Mouse (Mus musculus) Muller cell, postnatal 12 days (primary cell): ENCODE results near the gene Rpl39.
"Not testable (repeated sequence)": the region's sequence is repeated elsewhere in the genome, so short reads cannot be mapped to it uniquely, and the experiment has no call there.

ENCODE experiments used
- DNase-seq: peaks from one replicate; pipeline ENCODE4 v3.0.0-alpha.2; 2015; ENCODE audit errors: inconsistent ontology term

Gene Rpl39

DNA sequence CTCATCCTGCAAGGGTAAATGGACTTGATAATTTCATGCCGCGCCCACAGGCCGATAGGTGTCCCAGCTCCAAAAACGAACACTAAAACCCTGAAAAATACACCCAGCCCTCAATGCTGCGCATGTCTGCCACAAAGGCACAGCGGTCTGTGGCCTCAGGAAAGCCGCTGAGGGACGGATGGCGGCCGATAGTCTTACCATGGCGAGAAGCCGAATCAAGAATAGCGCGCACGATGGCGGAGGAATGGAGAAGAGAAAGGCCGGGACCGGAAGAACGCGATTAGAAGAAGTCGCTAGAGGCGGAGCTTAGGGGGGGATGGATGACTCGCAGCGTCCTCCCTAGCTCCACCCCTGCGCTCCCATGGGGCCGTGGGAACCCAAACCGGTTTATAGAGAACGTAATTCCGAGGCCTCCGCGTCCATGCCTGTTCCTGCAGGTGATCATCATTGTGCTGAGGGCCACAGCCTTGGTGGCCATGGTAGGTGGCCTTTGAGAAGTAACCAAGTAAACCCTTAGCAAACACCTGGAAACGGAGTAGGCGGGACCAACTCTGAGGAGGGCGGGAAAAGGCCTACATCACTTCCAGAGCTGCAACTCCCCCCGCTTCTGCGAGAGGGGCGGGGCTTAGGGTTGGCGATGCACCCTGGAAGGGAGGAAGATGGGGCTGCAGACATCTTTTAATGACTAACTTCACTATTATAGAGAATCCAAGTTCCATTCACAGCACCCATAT lies at the start of gene Rpl39:
Rpl39 (minus strand) TSS at position 476 of the 734 bp plus-strand sequence.
- DNase-seq = peak; percentile 95

DNA sequence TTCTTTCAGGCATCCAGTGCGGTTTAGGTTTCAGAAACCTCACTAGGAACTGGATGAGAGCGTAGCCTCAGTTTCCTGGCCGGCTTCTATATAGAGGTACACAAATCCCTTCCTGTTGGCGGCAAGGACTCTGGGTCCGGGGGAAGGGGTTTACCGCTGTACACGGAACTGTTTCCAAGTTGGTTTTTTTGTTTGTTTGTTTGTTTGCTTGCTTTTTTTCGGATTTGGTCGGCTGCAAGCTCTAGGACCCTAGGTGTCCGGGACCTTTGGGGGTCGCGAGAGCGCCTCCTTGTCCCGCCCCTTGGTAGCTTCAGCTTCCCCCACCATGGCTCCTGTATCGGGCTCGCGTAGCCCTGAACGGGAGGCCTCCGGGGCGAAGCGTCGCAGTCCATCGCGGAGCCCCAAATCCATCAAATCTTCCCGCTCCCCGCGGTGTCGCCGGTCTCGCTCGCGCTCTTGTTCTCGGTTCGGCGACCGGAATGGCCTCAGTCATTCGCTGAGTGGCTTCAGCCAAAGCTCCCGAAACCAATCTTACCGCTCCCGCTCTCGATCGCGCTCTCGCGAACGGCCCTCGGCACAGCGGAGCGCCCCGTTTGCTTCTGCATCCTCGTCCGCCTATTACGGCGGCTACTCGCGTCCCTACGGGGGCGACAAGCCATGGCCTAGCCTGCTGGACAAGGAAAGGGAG lies 41.6 kb upstream of the Rpl39 start, which contains the start of gene Nkap:
Nkap (plus strand) TSS at position 125 of the 688 bp plus-strand sequence.
- peak; percentile 82 for DNase-seq

DNA sequence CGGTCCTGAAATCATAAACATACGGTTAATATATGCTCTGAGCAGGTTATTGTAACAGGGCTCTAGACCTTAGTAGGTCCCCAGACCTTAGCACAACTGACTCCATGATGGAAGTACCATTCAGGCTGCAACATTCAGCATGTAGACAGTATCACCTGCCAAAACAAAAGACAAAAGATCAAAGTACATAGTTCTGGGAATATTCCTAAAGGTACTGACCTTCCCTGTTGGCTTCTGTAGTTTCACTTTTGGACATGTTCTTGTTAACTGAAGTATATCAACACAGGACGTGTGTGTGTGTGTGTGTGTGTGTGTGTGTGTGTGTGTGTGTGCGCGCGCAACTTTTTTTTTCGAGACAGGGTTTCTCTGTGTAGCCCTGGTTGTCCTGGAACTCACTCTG lies 40.3 kb upstream of the Rpl39 start:
- DNase-seq = no peak

DNA sequence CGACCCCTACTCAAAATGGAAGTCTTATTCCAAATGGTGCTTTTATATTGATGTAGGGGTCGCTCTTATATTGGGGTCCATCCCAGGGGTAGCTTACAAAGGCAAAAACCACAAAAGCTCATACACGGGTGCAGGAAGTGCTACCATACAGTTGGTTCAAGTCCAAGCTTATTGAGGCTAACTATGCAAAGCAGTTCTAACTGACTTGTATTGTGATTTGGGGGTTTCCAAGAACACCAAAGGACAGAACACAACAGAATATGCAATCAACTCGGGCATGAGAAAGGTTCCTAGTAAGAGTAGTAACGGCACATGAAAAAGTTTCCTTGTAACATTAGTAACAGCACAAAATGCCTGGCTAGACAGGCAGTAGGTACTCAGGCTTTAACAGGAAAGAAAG lies 35.0 kb upstream of the Rpl39 start:
- no peak for DNase-seq

DNA sequence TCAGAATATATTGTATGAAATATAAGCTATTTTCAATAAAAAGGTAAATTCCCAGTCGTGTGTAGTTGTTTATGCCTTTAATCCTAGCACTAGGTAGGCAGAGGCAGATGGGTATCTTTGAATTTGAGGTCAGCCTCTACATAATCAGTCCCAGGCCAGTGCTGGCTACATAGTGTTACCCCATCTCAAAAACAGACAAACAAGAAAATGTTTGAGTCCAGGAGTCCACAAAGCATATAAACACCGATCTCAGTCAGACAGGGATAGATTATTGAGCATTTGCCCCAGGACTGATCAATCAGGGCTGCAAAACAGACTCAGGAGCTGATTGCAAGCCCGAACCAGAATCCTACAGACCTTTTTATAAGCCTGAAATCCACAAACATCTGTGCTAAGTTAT lies 34.4 kb upstream of the Rpl39 start:
- DNase-seq = no peak

DNA sequence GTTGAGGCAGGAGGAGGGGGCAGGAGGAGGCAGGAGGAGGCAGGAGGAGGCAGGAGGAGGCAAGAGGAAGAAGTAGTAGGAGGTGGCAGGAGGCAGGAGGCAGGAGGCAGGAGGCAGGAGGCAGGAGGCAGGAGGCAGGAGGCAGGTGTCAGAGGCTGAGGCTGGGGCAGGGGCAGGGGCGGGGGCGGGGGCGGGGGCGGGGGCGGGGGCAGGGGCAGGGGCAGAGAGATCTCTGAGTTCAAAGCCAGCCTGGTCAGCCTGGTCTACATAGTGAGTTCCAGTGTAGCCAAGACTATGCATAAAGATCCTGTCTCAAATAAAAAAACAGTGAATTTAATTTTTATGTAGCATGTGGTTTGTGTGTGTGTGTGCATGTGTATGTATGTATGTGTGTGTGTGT lies 31.9 kb upstream of the Rpl39 start:
- DNase-seq = no peak

DNA sequence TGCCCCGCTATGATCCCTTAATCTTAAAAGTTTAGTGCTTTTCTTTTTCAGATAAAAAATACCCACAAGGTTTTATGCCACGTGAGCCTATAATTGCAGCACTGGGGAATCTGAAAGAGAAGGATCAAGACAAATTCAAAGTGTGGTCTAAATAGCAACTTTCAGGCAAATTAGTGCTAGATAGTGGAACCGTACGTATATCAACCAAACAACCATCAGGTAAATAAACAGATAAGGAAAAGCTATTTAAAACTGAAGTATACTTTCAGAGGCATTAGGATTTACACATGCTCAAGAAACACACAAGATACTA lies 25.6 kb upstream of the Rpl39 start:
- no peak for DNase-seq

DNA sequence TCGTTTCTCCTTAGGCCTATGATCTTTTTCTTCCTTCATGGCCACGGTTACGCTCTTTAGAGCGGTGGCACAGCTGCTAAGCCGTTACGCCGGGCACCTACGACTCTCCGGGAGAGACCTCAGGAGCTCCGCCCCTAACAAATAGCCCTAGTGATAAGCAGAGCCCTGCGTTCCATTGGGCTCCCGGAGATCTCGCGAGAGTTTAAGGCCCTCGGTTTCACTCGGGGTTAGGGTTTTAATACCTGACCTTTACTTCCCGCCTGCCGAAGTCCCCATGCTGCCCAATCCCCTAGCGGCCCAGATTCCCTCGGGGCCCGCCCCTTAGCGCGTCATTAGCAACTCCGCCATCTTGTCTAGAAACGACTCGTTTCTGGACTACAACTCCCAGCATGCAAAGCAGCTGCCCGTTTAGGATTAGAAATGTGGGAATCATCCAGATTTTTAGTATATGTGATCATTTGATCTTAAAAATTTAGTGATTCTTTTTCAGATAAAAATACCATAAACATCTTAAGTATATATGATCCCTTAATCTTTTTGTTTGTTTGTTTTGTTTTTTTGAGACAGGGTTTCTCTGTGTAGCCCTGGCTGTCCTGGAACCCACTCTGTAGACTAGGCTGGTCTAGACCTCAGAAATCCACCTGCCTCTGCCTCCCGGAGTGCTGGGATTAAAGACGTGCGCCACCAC lies 25.1 kb upstream of the Rpl39 start, which contains the start of gene Upf3b:
Upf3b (minus strand) TSS at position 130 of the 688 bp plus-strand sequence.
- peak; percentile 97 for DNase-seq

DNA sequence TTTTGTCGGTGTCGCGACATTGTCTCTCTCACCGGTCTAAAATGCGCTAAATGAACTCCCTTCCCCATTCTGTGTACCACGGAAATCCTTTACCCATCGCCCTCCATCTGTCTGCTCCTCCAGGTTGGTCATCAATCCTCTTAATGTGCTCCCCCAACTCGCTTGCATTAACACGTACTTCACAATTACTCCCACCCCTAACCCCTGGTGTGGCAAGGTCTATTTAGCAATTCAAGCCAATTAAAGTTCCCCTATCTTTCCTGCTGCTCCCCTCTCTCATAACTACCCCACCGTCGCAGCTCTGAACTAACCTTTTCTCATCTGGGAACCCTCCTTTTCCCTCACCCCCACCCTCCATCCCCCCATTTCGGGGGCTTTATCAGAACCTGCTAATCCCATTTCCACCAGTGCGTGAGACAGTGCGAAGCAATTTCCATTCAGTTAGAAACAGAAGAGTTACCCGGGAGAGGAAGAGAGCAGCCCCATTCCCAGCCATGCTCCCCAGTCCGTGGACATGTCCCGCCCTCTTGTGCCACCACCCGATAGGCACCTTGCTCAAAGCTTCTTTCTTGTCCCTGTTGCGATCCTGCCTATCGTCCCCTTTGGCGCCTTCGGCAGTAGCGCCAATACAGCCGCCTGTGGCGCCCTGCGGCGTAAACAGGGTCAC lies 24.5 kb upstream of the Rpl39 start:
- DNase-seq = no peak

DNA sequence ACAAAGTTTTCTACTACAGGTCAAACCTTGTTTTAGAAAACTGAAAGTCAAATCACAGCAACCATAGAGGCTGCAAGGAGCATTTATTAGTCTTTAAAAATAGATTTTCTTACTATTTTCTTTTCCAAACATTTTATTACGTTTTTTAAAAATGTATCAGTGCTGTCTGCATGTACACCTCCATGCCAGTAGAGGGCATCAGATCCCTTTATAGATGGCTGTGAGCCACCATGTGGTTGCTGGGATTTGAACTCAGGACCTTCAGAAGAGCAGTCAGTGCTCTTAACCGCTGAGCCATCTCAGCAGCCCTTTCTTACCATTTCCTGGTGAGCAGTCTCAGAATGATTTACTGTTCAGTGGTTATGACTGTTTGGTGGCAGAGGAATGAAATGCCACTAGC lies 18.6 kb upstream of the Rpl39 start:
- DNase-seq = no peak

DNA sequence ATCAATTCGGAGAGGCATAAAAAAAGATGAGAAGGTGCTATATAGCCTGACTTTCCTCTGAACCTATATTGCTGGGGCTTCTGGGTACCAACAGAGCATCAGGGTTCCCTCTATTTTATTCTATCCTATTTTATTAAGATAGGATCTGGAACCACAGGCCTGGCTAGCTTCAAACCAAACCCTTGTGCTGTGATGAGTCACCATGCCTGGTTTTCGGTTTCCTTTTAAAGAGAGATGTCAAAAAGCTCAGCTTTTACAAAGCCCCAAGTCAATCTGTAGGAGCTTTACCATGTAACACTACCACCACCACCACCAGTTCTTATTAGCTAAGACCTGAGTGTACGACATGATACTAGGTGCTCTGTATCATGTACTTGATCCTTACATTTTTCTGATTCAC lies 13.5 kb upstream of the Rpl39 start:
- no peak for DNase-seq

DNA sequence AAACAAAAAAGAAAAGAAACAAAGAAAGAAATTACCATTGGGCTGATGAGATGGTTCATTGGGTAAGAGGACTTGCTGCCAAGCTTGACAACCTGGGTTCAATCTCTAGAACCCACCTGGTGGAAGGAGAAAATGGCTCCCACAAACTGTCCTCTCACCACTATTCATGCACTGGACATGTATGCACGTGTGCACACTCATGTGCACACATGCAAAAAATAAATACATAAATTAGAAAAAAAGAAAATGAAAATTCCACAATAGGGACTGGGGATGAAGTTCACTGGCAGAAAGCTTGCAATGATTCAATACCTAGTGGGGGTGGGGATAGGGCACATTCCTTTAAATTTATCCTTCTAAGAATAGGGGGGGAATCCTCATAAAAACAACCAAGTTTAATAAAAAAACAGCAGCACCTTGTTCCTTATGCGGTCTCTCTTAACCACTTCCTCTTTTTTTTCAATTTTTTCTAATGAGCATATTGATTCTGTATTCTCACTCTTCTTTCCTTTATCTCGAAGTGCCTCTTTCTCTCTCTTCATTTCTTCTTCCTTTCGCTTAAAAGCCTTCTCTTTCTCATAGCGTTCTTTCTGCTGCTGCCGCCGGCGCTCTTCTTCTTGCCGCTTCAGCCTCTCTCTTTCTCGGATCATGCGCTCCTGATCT lies 10.0 kb upstream of the Rpl39 start:
- DNase-seq = no peak

DNA sequence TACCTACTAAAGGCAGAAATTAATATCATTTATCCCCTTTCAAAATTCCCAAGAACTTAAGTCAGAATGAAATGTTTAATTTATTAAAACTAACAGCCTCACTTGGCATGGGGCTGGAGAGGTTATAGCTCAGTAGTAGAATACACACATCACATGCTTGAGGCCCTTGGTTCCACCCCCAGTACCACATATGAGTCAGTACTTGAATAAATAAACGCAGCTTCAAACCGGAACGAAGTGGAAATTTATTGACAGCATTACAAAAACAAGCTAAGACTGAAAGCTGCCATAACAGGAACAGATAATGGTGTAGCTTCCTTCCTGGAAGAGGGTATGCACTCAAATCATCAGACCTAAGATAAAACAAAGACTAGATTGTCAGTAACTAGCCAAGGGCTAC lies 6.3 kb upstream of the Rpl39 start:
- no peak for DNase-seq

DNA sequence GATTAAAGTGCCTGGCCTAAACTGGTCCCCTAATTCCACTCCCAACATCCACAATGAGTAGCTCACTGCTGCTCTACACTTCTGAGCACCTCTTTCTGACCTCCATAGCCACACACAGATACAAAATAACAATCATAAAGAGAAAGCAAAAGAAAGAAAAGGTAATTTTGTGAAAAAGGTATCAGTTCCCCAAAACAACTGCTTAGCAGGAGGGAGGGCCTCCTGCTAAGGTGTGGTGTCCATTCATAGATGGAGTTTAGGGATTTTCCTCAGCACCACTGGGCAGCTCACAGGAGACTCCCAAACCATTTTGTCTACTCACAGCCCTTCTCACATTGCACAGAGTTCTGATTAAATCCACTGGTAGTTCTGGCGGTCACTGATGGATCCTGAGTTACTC lies 3.6 kb upstream of the Rpl39 start:
- no peak for DNase-seq

DNA sequence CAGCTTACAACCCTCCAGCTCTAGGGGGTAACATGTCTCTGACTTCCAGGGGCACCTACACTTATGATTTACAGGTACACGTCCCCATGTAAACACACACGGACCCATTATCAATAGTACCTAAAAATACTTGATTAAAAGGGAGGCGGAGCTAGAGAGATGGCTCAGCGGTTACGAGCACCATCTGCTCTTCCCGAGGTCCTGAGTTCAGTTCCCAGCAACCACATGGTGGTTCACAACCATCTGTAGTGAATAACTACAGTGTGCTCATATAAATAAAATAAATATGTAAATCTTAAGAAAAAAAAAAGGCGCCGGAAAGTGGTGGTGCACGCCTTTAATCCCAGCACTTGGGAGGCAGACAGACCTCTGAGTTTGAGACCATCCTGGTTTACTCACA lies 463 bp upstream of the Rpl39 start:
- DNase-seq = no peak

DNA sequence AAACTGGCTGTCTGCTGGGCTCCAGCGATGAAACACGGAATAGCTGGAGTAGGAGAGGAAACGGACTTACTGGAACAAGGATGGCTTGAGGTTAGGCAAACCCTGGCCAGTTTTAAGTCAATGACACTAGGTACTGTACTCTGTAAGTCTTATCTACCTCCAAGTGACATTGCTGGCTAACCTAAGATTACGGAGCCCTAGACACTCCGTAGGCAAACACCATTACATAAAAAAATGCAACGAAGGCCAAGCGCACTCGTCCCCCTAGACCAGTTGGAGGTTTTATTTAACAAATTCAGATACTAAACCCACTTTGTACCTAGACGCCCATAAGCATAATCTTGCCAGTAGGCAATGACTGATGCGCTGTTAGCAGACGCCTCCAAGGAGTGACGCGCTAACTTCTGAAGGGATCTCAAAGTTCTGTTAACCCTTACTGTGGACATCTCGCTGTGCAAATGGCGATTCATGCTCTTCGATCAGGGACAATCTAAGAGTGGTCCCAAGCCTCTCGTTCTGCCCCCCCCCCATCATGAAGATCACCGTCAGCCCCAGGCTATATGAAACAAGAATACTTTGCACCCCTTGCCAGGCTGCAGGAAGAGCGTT lies 780 bp downstream of the Rpl39 start:
- DNase-seq = peak; percentile 6

DNA sequence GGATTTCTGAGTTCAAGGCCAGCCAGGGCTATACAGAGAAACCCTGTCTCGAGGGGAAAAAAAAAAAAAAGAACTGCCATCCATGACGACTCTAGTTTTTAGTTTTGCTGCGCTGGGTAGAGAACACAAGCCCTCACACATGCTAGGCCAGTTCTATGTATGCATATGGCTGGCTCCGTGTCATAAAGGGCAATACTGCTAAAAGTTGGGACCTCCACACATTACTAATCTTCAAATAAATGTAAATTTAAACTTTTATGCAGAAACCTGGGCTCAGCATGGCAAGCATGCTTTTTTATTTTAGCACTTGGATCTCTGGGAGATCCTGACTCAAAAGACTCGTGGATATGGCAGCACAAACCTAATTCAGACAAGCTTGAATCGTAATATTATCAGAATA lies 4.0 kb downstream of the Rpl39 start:
- DNase-seq = no peak

DNA sequence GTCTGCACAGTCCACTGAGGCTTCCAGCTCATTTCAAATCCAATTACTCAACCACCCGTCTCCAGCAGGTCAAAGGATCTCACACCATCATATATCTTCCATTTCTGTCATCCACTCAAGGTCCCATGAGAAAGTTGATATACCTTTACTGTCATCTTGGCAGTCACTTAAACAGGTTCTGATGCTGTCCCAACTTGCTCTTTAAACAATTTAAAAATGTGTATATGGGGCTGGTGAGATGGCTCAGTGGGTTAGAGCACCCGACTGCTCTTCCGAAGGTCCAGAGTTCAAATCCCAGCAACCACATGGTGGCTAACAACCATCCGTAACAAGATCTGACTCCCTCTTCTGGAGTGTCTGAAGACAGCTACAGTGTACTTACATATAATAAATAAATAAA lies 4.9 kb downstream of the Rpl39 start:
- not testable (repeated sequence) for DNase-seq

DNA sequence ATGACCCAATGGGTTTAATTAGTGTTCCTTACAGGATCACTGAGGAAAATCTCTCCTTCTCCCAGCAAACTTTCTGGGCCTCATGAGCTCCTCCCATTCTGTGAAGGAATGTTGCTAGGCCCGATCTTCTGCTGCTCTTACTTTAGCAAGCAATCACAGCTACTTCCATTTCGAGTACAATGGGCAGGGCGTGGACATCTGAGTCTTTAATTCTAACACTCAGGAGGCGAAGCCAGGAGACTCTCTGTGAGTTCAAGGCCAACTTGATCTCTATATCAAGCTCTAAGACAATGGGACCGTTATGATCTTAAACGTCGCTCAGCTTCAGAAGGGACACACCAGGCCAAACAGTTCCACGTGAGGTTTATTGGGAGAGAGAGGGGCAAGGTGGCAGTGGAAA lies 8.6 kb downstream of the Rpl39 start:
- DNase-seq = no peak

DNA sequence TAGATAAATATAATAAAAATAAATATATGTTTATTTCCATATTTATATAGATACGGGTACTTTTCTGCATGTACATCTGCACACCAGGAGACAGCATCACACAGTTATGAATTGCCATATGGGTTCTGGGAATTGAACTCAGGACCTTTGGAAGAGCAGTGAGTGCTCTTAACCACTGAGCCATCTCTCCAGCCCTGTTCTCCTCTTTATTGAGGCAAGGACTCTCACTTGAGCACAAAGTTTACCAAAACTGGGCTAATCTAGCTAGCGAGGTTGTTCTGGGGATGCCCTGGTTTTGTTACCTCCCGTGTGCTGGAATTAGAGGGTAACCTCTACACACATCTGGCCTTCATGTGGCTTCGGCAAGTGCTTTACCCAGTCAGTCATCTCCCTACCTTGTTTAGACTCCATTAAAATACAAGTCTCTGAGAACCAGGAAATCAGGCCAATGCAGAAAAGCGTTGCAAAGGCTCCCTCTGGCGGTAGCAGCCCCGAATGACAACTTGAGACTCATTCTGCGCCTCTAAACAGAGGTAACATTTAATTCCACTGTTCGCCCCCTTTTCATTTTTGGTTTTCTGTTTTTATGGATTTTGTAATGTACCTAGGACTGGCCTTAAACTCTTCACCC lies 10.8 kb downstream of the Rpl39 start:
- DNase-seq = peak; percentile 39

DNA sequence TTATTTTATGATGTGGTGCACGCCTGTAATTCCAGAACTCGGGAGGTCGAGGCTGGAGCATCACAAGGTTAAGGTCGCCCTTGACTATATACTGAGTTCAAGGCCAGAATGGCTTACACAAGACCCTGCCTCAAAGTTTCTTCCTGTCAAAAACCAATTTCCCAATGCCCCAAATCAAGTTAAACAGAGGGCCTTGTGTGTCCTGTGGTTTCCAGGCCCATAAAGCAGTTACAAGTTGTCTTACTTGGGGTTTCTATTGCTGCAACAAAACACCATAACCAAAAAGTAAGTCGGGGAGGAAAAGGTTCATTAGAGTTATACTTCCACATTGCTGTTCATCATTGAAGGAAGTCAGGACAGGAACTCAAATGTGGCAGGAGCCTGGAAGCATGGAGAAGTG lies 16.4 kb downstream of the Rpl39 start:
- no peak for DNase-seq
